In genomic region chr3:116412954-116413724, GRCm38 (mm10) we compare ENCODE assay signal across 19 mouse cellular contexts. TPM values are rescaled to one million over a fixed set of nuclear protein-coding genes. Genes with fewer than 3 reads are reported as not detected.
DNase-seq lines count a peak whose midpoint lies in the region; ATAC-seq and TF ChIP-seq lines count a peak whose summit lies in the region.
"Had no signal": no experiment of that assay in that cellular context is flagged by ENCODE, and none has a peak within 500 bp of the region (broad histone marks: within the 10 kb centered on the region; RNA-seq: fewer than 3 reads in every experiment).

No protein-coding gene starts in this region.

- no peak overlapping the region for H3K4me3 ChIP-seq in neural tube, embryonic 15.5 days (replicated peaks)
- H3K4me3 ChIP-seq in midbrain, embryonic 15.5 days: no peak overlapping the region
- no peak overlapping the region for H3K4me3 ChIP-seq in left cerebral cortex, adult 2 months
- H3K4me3 ChIP-seq: embryonic facial prominence, embryonic 12.5 days; forebrain, embryonic 13.5 days; heart, embryonic 12.5 days; hindbrain, embryonic 15.5 days had no signal

- H3K4me2 ChIP-seq in neural tube, embryonic 15.5 days: no peak overlapping the region
- no peak overlapping the region for H3K4me2 ChIP-seq in midbrain, embryonic 15.5 days
- H3K4me2 ChIP-seq: embryonic facial prominence, embryonic 12.5 days; forebrain, embryonic 13.5 days; heart, embryonic 12.5 days; hindbrain, embryonic 15.5 days had no signal

- H3K9me3 ChIP-seq in neural tube, embryonic 15.5 days (replicated peaks): no peaks in the 10 kb centered on the region
- H3K9me3 ChIP-seq in midbrain, embryonic 15.5 days: no peaks in the 10 kb centered on the region
- H3K9me3 ChIP-seq: embryonic facial prominence, embryonic 12.5 days; forebrain, embryonic 13.5 days; heart, embryonic 12.5 days; hindbrain, embryonic 15.5 days had no signal

- H3K9ac ChIP-seq in neural tube, embryonic 15.5 days (replicated peaks): no peak overlapping the region
- no peak overlapping the region for H3K9ac ChIP-seq in midbrain, embryonic 15.5 days
- H3K9ac ChIP-seq: embryonic facial prominence, embryonic 12.5 days; forebrain, embryonic 13.5 days; forebrain, postnatal 0 days; heart, embryonic 12.5 days; hindbrain, embryonic 15.5 days had no signal

- H3K36me3 ChIP-seq in neural tube, embryonic 15.5 days: peaks cover 9% of the 10 kb centered on the region; the same call in 1 of the 2 replicates
- 0 out of 2 replicates have a peak, but pooled peaks cover 2% of the 10 kb centered on the region for H3K36me3 ChIP-seq in midbrain, embryonic 15.5 days (replicated peaks)
- H3K36me3 ChIP-seq: hindbrain, embryonic 15.5 days had no signal

- TF ChIP-seq CTCF in left cerebral cortex, adult 2 months (IDR thresholded peaks at IDR 0.05): no peak

- no peak for ATAC-seq in neural tube, embryonic 15.5 days (ENCODE audit: low FRiP score)
- ATAC-seq in megakaryocyte, adult 5-6 weeks (ENCODE audit: poor library complexity, severe bottlenecking): peak; percentile 40
- no peak for ATAC-seq in midbrain, embryonic 15.5 days (replicated peaks)
- ATAC-seq: forebrain, embryonic 13.5 days; forebrain, postnatal 0 days; inflammation-experienced regulatory T-cells, adult 6 months had no signal

- WGBS in neural tube, embryonic 15.5 days: 93% methylated on average over 4 of the region's 4 CpGs
- 98% methylated on average over 4 of the region's 4 CpGs for WGBS in midbrain, embryonic 15.5 days

- intact Hi-C loops in left cerebral cortex, adult 2 months (cut with DNase I): no loop called here

- peak; percentile 4 for DNase-seq in neural tube, embryonic 10.5 days (ENCODE audit: extremely low spot score, low spot score)
- DNase-seq in NIH3T3 (ENCODE audit: low read depth): peak; percentile 60
- DNase-seq in layer of hippocampus, adult 8-10 months (ENCODE audit: low spot score in 2 of 2): no peak
- no peak for DNase-seq in left cerebral cortex, adult 2 months (ENCODE audit: extremely low spot score in 1 of 2, low spot score in 2 of 2)
- DNase-seq: adrenal gland, postnatal 10 days; cerebellum, adult 11 months; cerebellum, adult 8-10 months; cerebellum, postnatal 14 days; forebrain, postnatal 0 days; gastrocnemius, postnatal 14 days; heart, adult 18-20 months had no signal

- no peaks in the 10 kb centered on the region for H3K27me3 ChIP-seq in neural tube, embryonic 15.5 days (replicated peaks)
- no peaks in the 10 kb centered on the region for H3K27me3 ChIP-seq in midbrain, embryonic 15.5 days (replicated peaks)
- H3K27me3 ChIP-seq: embryonic facial prominence, embryonic 12.5 days; forebrain, embryonic 13.5 days; heart, embryonic 12.5 days; hindbrain, embryonic 15.5 days had no signal

- H3K4me1 ChIP-seq in neural tube, embryonic 15.5 days: peaks cover 6% of the 10 kb centered on the region; the same call in 1 of the 2 replicates
- H3K4me1 ChIP-seq in midbrain, embryonic 15.5 days: peaks cover 2% of the 10 kb centered on the region; the same call in 1 of the 2 replicates

- no peak overlapping the region for H3K27ac ChIP-seq in neural tube, embryonic 15.5 days (replicated peaks)
- H3K27ac ChIP-seq in midbrain, embryonic 15.5 days: no peak overlapping the region
- no peak overlapping the region for H3K27ac ChIP-seq in left cerebral cortex, adult 2 months
- H3K27ac ChIP-seq: embryonic facial prominence, embryonic 12.5 days; forebrain, embryonic 13.5 days; hindbrain, embryonic 15.5 days had no signal

RNA-seq across cellular contexts. Expression of gene Cdc14a, which starts 10.7 kb away (rescaled TPM):
- 3.5 and 5.4 TPM in 2 replicates for polyA plus RNA-seq in neural tube, embryonic 15.5 days (2015; fragmentation: Nextera tagmentation; extraction: Ambion mirVana)
- 21.0 and 22.1 TPM in 2 replicates for total RNA-seq in megakaryocyte, adult 5-6 weeks (2015)
- 21.7 and 26.2 TPM in 2 replicates for total RNA-seq in megakaryocyte, adult 5-6 weeks (2017)
- total RNA-seq in layer of hippocampus, adult 8-10 months (2022): 10 to 100 TPM in 1 of 4 experiments, 1 to 10 TPM in 3; 6.2 to 10.8 (median 7.4) TPM
- 3.3 and 4.4 TPM in 2 replicates for polyA plus RNA-seq in midbrain, embryonic 15.5 days (2015; fragmentation: Nextera tagmentation; extraction: Ambion mirVana)
- 1 to 10 TPM; 2.6 to 4.5 TPM for total RNA-seq in left cerebral cortex, adult 2 months (2021)

Comparison
In these comparisons a context has a peak if more than half of its experiments do, and no peak if none do; other contexts are left out.
1. DNase-seq: peak in neural tube, embryonic 10.5 days (single experiment) and NIH3T3 (single experiment); none in layer of hippocampus, adult 8-10 months (0 of 2) and left cerebral cortex, adult 2 months (0 of 2).